Mouse (Mus musculus): Measurements from ENCODE around the gene Incenp.
A peak's percentile ranks its signal among the peaks of the same experiment; 100 is the strongest.
"Not testable (repeated sequence)": the region's sequence is repeated elsewhere in the genome, so short reads cannot be mapped to it uniquely, and the experiment has no call there.

Gene Incenp

DNA sequence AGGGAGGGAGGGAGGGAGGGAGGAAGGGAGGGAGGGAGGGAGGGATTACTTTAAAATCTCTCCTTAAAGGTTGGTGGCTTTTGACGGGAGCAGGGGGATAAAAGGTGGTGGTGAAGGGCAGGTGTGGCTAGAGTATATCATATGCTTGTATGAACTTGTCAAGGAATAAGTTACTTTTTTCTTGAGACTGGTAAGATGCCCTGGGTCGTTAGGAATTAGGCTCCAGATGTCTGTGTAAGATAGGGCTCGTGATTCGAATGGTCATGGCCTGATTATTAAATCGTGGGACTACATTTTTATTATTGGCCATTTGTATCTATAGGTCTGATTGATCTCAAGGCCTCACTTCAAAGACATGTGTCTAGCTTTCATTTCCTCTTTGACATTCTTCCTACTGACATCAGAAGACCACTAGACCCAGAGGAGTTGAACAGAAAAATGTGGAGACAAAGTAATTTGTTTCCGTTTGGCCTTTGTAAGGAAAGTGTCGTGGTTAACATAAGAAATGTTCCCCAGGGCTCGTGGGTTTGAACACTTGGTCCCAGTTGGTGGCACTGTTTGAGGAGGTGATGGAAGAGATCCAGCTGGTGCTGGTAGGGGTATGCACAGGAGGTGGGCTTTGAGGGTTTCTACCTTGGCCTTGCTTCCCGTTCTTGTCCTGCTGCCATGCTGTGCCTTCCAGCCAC, 19.0 kb upstream of the Incenp start:
- no peak for DNase-seq (ENCODE audit: low spot score)

DNA sequence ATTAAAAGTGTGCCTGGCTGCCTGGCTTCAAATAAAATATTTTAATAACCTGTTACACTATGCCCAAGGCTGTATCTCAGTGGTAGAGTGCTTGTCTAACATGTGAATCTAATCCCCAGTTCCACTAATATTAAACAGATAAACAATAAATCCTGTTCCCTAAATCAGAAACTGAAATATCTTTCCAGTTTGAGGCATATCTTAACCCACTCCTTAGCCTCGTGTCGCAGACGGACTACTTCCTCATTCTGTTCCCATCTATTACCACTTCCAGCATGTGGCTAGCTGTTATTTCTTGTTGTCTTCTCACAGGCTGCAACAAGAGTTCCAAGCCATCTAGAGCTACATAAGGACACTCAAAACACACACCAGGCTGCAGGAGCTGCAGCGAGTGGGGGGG, 18.4 kb upstream of the Incenp start:
- no peak for DNase-seq (ENCODE audit: low spot score)

DNA sequence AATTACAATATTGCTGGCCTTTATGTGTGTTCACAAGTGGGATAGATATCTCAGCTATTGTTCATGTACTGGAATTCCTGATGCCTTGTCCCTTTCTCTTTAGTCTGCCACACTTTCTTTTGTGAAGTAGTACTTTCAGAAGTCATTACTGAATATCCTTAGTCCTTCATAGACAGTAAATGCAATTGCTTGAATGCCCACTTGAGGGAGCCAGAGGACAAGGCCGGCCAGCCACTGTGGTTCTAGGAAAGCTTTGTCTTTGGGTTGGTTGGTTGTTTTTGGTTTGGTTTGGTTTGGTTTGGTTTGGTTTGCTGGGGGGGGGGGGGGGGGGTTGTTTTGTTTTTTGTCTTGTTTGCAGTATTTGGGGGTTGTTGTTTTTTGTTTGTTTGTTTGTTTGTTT, 16.6 kb upstream of the Incenp start:
- DNase-seq (ENCODE audit: low spot score), result peak; percentile 56

DNA sequence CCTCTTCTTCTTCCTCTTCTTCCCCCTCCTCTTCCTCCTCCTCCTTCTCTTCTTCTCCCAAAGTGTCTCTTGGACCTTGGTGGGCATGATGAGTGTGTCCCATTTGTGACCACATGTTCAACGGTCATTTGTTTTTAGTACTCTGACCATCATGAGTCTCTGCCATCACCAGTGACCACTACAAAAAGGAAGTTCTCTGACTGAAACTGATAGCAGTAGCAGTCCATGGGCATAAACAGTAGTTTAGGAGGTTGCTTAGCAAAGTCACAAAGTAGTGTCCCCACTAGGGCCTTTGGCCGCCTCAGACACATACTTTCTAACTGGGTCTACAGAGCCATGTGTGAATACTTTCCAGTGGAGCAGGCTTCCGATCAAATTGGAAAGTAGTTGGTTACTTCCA, 15.0 kb upstream of the Incenp start:
- DNase-seq (ENCODE audit: low spot score), result no peak

DNA sequence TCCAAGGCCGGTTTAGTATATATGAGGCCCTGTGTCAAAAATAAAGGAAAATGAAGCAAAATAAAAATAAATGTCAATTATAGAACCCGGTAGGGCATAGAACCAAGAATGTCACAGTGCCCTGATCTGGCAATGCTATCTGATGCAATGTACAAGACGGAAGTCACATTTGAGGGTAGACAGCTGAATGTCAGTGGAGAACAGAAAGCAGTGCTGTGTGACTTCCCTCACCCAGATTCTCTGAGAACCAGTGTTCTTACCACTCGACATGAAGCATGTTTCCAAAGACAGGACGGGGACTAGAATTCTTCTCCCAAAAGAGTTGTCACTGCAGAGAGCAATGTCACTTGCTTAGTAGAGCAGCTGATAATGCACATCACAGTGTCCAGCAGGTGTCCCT, 14.4 kb upstream of the Incenp start:
- DNase-seq (ENCODE audit: low spot score), result no peak

DNA sequence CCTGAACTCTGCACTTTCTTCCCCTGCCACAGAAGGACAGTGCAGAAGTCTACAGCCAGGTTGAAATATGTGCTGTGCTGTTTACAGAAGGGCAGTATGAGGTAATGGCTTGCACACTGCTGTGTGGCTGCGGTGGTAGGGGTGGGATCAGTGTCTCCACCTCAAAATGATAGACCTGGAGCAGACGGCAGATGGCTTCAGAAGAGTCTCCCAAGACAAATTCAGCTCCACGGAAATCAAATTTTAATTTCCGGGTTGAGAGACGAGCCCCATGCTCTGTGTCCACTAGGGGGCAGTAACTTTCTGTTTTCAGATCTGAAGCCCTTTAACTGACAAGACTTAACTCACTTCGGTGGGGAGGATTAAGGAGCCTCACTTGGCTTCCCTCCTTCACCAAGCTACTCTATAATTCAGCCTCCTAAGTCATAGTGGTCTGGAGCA, 12.0 kb upstream of the Incenp start:
- no peak for DNase-seq (ENCODE audit: low spot score)

DNA sequence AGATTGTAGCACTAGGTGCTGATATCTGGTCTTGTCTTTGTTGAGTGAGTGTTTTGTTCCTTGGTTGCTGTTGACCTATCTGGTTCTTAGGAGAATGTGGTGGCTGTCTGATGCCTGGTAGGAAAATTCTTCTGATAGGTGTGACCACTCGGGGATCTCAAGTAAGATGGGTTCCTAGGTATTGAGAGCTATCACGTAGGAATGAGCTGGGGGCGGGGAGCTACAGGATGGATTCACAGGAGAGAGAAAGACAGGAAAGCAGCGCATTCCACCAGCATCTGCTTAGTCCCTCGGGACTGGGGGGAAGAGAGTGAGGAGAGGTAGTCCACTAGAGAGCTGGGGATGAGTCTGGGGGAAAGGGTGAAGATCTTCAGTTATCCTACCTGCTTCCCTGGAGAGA, 10.0 kb upstream of the Incenp start:
- DNase-seq (ENCODE audit: low spot score), result no peak

DNA sequence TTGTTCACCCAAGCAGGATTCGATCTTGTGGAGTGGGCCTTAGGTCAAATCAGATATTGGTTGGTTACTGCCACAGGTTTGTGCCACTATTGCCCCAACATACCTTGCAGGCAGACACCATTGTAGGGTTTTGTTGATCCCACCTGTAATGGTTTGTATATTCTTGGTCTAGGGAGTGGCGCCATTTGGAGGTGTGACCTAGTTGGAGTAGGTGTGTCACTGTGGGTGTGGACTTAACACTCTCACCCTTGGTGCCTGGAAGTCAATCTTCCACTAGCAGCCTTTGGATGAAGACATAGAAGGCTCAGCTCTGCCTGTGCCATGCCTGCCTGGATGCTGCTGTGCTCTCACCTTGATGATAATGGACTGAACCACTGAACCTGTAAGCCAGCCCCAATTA, 1.3 kb upstream of the Incenp start:
- DNase-seq (ENCODE audit: low spot score), result not testable (repeated sequence)

DNA sequence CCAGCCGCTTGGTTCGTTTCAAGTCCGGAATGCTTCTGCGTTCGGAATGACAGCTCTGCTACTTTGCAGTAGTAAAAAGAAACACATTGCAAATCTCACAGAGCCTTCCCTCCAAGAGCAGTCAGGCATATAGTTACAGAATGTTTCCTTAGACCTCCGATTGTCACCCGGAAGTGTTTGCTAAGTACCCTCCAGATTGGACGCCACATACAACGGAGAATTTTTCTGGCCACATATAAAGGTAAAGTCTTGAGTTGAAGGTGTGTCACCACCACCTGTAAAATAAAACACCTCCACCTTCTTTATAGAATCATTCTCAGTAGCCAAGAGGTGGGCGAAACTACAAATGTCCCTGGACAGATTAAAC, 412 bp upstream of the Incenp start:
- DNase-seq (ENCODE audit: low spot score), result no peak

DNA sequence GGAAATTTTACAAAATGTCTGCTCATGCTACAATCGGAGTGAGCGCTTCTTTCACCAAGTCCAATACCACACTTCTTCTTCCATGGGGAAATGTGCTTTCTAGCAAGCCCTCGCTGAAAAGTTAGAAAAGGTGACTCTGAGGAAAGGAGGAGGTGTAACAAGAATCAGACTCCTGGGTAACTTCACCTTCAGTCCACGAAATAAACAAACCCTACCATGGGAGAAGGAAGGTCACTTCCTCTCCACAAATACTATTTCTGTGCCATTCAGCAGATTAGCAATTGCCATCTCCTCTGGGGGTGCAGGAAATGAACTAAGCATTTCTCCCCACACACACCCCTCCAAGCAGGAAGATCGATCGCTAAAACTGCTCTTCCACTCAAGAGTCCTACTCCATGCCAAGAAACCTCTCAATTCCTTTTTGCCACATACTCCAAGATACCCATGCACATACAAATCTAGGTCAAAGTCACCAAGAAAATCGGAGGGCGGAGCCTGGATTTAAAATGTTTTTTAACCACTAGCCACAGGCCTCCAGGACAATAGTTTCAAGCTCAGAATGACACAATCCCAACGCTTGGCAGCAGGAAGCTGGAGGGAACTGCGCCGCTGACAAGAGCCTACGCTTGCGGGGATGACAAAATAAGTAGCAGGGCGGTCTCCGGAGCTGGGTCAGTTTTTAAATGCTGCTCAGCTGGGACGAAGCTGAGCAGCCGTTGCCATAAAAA, 848 bp downstream of the Incenp start:
- DNase-seq (ENCODE audit: low spot score), result no peak

DNA sequence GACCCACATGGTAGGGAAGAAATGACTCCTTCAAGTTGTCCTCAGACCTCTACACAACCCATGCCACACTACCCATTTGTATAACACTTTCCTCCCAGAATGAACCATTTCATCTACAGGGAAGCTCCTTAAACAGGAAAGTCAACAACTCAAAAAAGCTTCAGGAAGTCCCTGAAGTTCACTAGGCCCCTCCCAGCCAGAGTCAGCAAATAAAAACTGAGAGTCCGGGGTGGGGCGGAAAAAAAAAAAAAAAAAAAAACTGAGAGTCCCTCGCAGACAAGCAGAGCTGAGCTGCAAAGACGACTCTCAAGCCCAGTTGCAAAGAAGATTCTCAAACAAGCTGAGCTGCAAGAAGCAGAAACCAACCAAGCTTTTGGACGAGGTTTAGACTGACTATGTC, 3.3 kb downstream of the Incenp start:
- DNase-seq (ENCODE audit: low spot score), result no peak

DNA sequence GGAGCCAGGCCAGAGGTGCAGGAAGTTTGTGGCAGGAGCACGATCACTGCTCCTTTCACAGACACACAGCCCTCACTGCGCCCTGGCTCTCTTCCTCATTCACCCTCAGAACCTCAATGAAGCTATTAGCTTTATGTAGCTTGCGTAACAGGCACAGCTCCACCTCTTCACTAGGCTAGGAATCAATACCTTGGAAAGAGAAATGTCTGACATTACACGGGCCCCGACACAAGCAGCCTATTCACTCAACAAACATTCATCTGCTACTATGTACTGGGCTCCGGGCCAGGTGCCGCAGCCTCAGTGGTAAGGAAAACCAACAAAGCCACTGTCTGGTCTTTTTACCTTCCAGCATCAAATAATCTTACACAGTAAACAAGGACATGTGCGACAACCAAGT, 12.6 kb downstream of the Incenp start:
- DNase-seq (ENCODE audit: low spot score), result no peak

DNA sequence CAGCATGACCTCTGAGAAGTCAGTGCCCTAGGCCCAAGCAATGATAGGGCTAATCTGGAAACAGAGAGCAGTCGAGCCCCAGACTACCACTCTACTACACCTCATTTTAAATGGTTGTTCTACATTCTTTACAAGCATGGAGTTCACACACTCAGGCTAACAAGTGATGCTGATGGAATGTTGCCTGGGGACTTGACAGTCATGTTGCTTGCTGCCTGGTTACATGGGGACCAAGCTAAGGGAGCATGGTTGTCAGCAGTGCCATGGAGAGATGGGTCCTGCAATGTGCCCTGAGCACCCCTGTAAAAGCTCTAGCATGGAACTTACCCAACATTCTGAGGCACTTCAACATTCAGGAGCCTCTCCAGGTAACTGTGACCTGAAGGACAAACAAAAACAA, 13.0 kb downstream of the Incenp start:
- DNase-seq (ENCODE audit: low spot score), result no peak

DNA sequence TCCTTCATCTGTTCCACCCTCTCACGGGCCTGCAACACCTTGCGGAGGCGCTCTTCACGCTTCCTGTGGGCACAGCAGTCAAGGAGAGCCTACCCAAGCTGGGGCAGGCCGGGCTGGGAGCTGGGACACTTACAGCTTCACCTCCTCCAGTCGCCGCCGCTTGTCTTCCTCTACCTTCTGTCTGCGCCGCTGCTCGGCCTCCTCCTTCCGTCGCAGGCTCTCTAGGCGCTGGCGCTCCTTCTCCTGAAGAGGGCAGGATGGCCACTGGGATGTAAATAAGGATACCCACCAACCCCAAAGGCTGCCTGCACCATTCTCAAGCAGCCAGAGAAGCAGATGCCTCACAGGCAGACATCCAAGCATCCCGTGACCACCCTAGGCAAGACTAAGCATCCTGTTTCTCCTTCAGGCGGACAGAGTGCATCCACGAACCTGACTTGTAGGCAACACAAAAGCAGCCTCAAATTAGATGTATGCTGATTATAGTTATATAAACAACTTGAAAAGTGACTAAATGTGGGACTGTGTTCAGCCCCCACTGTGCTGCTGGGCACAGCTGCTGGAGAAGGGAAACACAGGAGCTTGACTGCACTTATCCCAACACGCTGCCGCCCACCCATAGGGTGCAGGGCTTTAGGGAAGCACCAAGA, 21.0 kb downstream of the Incenp start:
- no peak for DNase-seq (ENCODE audit: low spot score)

DNA sequence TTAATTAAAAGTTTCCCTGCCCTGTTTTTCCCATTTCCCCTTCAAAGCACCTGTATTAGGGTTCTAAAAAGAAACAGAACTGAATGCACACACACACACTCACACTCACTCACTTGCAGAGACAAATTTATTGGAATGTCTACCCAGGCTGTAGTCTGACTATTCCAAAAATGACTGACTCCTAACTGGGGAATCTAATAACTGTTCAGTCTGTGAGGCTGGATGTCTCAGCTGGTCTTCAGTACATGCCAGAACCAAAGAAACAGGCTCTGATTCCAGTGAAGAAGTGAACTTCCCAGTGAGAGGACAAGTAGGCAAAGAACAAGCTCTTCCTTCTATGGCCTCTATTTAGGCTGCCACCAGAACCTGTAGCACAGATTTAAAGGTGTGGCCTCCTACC, 33.9 kb downstream of the Incenp start:
- DNase-seq (ENCODE audit: low spot score), result no peak

DNA sequence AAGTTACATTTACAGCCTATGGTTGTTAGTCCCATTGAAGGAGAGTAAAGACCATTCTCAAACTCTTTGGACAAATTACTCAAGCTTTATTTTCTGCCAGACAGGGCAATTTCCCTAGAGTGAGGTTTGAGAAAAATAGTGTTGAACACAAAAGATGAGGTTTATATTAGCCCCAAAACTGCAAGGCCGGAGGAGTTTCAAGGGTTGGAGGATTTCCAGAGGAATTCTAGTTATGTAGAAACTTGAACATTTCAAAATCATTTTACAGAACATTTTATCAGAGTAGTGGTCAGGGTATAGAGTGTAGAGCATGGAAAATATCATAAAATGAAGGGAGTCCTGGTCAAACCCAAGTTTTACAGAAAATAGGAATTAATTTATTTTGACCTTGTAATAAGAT, 34.5 kb downstream of the Incenp start:
- DNase-seq (ENCODE audit: low spot score), result no peak

DNA sequence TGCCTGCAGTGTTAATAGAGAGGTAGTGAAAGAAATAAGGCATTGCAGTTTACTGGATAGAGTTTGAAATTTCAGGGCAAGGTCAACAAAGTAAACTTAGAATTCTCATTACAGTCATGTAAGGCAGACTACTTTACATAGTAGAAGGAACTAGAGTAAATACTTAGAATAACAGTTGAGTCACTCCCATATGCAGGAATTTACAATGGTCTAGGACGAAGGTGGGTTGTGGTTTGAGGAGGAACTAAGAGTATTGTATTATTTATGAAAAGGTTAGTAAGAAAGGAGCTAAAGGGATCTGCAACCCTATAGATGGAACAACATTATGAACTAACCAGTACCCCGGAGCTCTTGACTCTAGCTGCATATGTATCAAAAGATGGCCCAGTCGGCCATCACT, 38.5 kb downstream of the Incenp start:
- not testable (repeated sequence) for DNase-seq (ENCODE audit: low spot score)

DNA sequence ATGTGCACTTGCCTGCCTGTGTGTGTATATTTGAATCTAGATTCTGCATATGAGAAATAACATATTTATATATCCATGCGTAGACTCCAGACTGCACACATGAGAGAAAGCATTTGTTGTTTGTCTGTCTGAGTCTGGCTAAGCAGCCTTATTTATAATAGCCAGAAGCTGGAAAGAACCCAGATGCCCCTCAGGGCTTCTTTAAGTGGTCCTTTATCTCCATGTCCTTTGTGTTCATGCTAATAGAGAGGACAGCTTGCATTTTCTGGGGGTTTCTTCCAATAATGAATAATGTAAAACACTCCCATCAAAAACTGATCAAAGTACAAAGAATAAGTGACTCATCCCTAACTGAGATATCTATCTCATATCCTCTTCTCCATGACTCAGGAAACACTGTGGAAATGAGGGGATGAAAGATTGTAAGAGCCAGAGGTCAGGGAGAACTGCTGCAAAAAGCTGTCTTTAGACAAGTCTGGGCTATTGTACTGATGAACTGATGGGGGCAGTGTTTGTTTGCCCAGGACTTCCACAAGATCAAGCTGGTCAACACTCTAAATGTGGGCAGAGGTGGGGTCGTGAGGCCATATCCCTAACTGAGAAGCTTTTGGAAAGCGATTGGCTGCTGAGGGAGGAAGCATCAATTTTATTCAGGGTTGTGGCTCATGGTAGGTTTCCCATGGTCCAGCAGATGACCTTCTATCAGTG, 49.8 kb downstream of the Incenp start:
- not testable (repeated sequence) for DNase-seq (ENCODE audit: low spot score)

DNA sequence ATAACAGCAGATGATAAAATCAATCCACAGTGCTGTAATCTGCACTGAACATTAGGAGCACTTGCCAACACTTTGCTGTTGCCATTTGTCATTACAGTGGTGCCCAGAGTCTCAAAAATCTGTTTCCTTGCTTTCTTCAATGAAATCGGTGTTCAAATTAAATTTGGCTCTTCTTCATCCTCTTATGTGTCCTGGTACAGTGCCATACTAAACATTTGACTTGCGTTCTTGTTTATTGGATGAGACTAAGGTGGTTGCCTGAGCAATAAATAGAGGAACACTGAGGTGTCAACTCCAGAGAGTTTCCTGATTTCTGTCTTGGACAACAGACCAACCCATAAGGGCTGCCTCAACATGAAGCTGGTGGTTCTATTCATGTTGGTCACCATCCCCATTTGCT, 52.1 kb downstream of the Incenp start, which contains the start of gene Scgb2a2:
Gene Scgb2a2, plus strand, starts transcription at position 301 of the 400 bp plus-strand sequence.
- DNase-seq (ENCODE audit: low spot score), result no peak

DNA sequence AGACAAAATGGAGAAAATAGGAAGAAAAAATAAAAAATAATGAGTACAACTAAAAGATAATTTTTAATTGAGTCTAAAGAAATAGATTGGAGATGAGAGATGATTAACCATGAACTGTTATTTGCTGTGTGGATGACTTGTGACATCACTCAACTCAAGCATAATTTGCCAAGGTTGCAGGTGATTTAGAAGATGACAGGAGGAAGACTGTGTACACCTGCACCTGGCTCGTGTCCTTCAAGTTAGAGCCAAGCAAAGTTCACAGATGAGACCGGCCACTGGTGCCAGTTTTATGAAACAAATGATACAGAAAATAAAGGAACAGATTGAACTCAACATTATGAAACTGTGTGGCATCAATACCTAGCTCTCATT, 62.0 kb downstream of the Incenp start:
- DNase-seq (ENCODE audit: low spot score), result no peak

DNA sequence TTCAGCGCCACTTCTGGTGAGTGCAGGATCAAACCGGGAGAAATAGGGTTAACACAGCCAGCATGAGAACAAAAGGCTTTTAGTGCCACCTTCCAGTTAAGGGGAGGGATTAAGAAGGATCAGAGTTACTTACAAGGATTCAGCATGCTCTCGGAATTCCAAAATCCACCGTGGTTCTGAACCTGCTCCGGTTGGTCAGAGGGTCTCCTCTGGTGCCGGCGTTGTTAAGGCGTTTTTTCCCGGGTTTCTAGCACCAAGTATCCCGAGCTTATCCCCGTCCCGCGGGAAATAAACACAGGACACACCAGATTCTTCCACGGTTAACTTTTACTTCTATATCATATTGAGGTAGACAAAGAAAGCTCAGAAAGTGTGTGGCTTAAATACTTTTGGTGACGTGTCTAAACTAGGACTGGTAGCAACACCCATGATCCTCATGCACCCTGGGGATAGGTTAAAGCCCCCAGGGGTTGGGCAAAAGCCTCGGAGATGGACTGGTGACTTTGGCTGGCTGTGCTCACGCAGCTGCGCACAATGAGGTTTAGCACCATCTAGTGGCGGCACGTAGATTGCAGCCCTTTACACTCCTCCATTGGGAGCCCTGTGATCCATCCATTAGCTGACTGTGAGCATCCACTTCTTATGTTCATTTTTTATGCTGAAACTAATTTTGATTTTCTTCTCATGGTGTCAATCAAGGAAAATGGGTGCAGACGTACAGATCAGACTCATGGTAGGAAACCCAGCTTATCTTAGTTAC, 62.6 kb downstream of the Incenp start:
- peak; percentile 14 for DNase-seq (ENCODE audit: low spot score)

Data from testis, postnatal 14 days (tissue).